Comparison of ENCODE assay signal across 8 mouse cellular contexts in the genomic region with DNA sequence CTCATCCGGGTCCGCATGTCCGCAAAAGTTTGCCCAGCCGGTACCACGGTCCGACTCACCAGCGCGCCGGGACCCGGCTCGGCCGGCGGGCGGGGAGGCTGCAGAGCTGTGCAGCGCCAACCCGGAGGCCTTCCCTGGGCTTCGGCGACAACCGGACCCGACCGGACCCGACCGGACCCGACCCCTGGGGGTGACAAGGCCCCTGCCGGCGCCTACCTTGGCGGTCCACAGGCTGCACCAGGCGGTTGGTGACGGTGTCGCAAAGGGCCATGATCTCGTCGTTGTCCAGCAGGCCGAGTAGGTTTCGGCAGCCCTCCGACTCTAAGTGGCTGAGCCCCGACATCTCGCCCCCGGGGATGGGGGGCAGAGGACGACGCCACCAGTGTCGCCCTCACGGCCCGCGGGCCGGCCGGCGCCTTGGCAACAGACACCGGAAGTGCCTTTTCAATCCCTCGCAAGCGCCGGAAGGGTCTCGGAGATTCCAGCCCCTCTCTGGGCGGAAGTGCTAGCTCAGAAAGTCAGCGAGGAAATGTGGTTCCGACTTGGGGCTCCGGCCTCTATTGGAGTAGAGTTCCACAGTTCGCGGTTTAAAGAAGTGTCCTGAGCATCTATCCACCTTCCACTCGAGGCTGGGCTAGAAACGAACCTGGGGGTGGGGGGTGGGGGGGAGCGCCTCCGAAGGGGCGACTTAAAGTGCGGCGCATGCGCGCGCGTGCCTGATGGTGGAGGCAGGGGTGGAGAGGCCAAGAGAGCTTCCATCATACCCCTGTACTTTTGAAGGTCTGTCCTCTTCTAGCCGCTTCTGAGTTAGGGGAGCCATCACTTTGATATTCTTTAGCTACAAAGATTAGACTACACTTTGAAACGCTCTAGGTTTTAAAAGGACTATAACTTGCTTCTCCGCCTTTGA. TPM values are rescaled to one million over a fixed set of nuclear protein-coding genes. Genes with fewer than 3 reads are reported as not detected.
DNase-seq lines count a peak whose midpoint lies in the region; ATAC-seq and TF ChIP-seq lines count a peak whose summit lies in the region.

A gene (minus strand): TSS at position 641 of the 910 bp plus-strand sequence.

- H3K27ac ChIP-seq in MEL (ENCODE audit: control insufficient read depth, low read depth, low read length): peak within 1 kb of the TSS; percentile 75
- peak within 1 kb of the TSS; percentile 57 for H3K27ac ChIP-seq in cerebellum, adult 2 months (ENCODE audit: insufficient read depth, low read length)
- H3K27ac ChIP-seq in forebrain, postnatal 0 days (ENCODE audit: low read depth, low read length): peak within 1 kb of the TSS; percentile 90
- H3K27ac ChIP-seq in lung, embryonic 16.5 days (ENCODE audit: low read length): peak within 1 kb of the TSS; percentile 88

- DNase-seq in MEL (ENCODE audit: low read depth, low spot score): peak; percentile 96
- peak; percentile 87 to 89 for DNase-seq in cerebellum, adult 2 months
- DNase-seq in forebrain, postnatal 0 days: peak; percentile 94
- DNase-seq in layer of hippocampus, adult 9-10 months (ENCODE audit: low spot score): peak; percentile 54
- DNase-seq in ovary, postnatal 10 days (ENCODE audit: low spot score): peak; percentile 60
- peak; percentile 69 to 74 for DNase-seq in thymus, postnatal 10 days (ENCODE audit: low spot score in 2 of 2)

- WGBS in cerebellum, adult 2 months: 2% methylated on average over 72 of the region's 72 CpGs
- 3% methylated on average over 71 of the region's 72 CpGs for WGBS in forebrain, postnatal 0 days
- WGBS in lung, embryonic 16.5 days: 2% methylated on average over 72 of the region's 72 CpGs

- peak within 1 kb of the TSS; percentile 69 to 87 for H3K4me3 ChIP-seq in MEL (ENCODE audit: control insufficient read depth in 1 of 2, insufficient read depth in 1 of 2, low read depth in 2 of 2, low read length in 2 of 2)
- H3K4me3 ChIP-seq in cerebellum, adult 2 months (replicated peaks; ENCODE audit: insufficient read depth, low read depth, low read length): peak within 1 kb of the TSS; percentile 81
- H3K4me3 ChIP-seq in forebrain, postnatal 0 days (ENCODE audit: low read depth, low read length): peak within 1 kb of the TSS; percentile 73
- H3K4me3 ChIP-seq in lung, embryonic 16.5 days (ENCODE audit: low read length): peak within 1 kb of the TSS; percentile 91

- no peak for TF ChIP-seq EP300 in MEL (IDR thresholded peaks at IDR 0.05; ENCODE audit: low read depth in 1 of 2, low read length in 2 of 2)

- peak within 1 kb of the TSS; percentile 55 for H3K4me2 ChIP-seq in forebrain, postnatal 0 days (ENCODE audit: low read depth)
- H3K4me2 ChIP-seq in lung, embryonic 16.5 days (ENCODE audit: low read depth, low read length): peak within 1 kb of the TSS; percentile 64

- peak; percentile 70 to 82 for TF ChIP-seq POLR2A in MEL (IDR thresholded peaks at IDR 0.05; ENCODE audit: control insufficient read depth in 1 of 2, insufficient read depth in 1 of 2, low read depth in 1 of 2, low read length in 2 of 2, poor library complexity in 1 of 2)
- no peak; the same call in 1 of the 2 replicates for TF ChIP-seq POLR2A in cerebellum, adult 2 months (IDR thresholded peaks at IDR 0.05; ENCODE audit: borderline replicate concordance, insufficient read depth, low read length)

- peaks cover 9 to 27% of the 10 kb centered on the region in 2 experiments for H3K36me3 ChIP-seq in MEL (ENCODE audit: control insufficient read depth in 1 of 2, insufficient read depth in 2 of 2, low read length in 2 of 2)
- peaks cover 4% of the 10 kb centered on the region; the same call in 1 of the 2 replicates for H3K36me3 ChIP-seq in forebrain, postnatal 0 days (ENCODE audit: insufficient read depth)
- peaks cover 4% of the 10 kb centered on the region; the same call in 1 of the 2 replicates for H3K36me3 ChIP-seq in lung, embryonic 16.5 days (ENCODE audit: control insufficient read depth, insufficient read depth, low read length)

- H3K27me3 ChIP-seq in MEL (ENCODE audit: control insufficient read depth in 1 of 2, insufficient read depth in 2 of 2, low read length in 2 of 2): no peaks in the 10 kb centered on the region
- no peaks in the 10 kb centered on the region for H3K27me3 ChIP-seq in cerebellum, adult 2 months (ENCODE audit: control insufficient read depth, insufficient read depth, low read length)
- no peaks in the 10 kb centered on the region for H3K27me3 ChIP-seq in forebrain, postnatal 0 days (ENCODE audit: insufficient read depth, low read length)
- no peaks in the 10 kb centered on the region for H3K27me3 ChIP-seq in lung, embryonic 16.5 days (ENCODE audit: control insufficient read depth, insufficient read depth, low read depth, low read length)

- no peak for TF ChIP-seq RAD21 in MEL (IDR thresholded peaks at IDR 0.05; ENCODE audit: low read depth, low read length)

- peaks cover 13% of the 10 kb centered on the region for H3K79me2 ChIP-seq in MEL (ENCODE audit: control insufficient read depth, insufficient read depth, low read length, poor library complexity)

- H3K4me1 ChIP-seq in MEL (ENCODE audit: control insufficient read depth in 1 of 2, insufficient read depth in 2 of 2, low read length in 2 of 2): peaks cover 6% of the 10 kb centered on the region in 2 experiments
- H3K4me1 ChIP-seq in cerebellum, adult 2 months (ENCODE audit: control insufficient read depth, insufficient read depth, low read length): no peaks in the 10 kb centered on the region
- H3K4me1 ChIP-seq in forebrain, postnatal 0 days (ENCODE audit: insufficient read depth): 0 out of 2 replicates have a peak, but pooled peaks cover 6% of the 10 kb centered on the region
- no peaks in the 10 kb centered on the region; the same call in 1 of the 2 replicates for H3K4me1 ChIP-seq in lung, embryonic 16.5 days (replicated peaks; ENCODE audit: control insufficient read depth, insufficient read depth, low read length)

- TF ChIP-seq CTCF in MEL (IDR thresholded peaks at IDR 0.05 in 2 of 3, conservative IDR thresholded peaks at IDR 0.05 in 1 of 3; ENCODE audit: control insufficient read depth in 1 of 3, insufficient read depth in 1 of 3, low read depth in 2 of 3, low read length in 3 of 3, poor library complexity in 1 of 3, severe bottlenecking in 1 of 3): no peak
- TF ChIP-seq CTCF in cerebellum, adult 2 months (IDR thresholded peaks at IDR 0.05; ENCODE audit: borderline replicate concordance, insufficient read depth, low read depth, low read length): no peak
- peak; percentile 16; the same call in 1 of the 2 replicates for TF ChIP-seq CTCF in forebrain, postnatal 0 days (IDR thresholded peaks at IDR 0.05; ENCODE audit: low read depth)

- ATAC-seq in forebrain, postnatal 0 days: peak; percentile 98
- ATAC-seq in hematopoietic stem cell, adult 5-6 weeks (replicated peaks in 1 of 2; ENCODE audit: insufficient read depth in 1 of 2, low FRiP score in 2 of 2, low TSS enrichment in 1 of 2, low read depth in 1 of 2, poor library complexity in 2 of 2, severe bottlenecking in 2 of 2): peak; percentile 92 to 93
- peak; percentile 96 for ATAC-seq in lung, embryonic 16.5 days (ENCODE audit: low read depth)

- no peaks in the 10 kb centered on the region for H3K9me3 ChIP-seq in MEL (replicated peaks; ENCODE audit: insufficient read depth, low read length)
- no peaks in the 10 kb centered on the region for H3K9me3 ChIP-seq in forebrain, postnatal 0 days (ENCODE audit: low read length)
- no peaks in the 10 kb centered on the region for H3K9me3 ChIP-seq in lung, embryonic 16.5 days (ENCODE audit: control insufficient read depth, low read length)

- H3K9ac ChIP-seq in MEL (ENCODE audit: control insufficient read depth, low read depth, low read length, poor library complexity, severe bottlenecking): peak within 1 kb of the TSS; percentile 74
- H3K9ac ChIP-seq in forebrain, postnatal 0 days: peak within 1 kb of the TSS; percentile 90
- H3K9ac ChIP-seq in lung, embryonic 16.5 days (ENCODE audit: low read length): peak within 1 kb of the TSS; percentile 94

TF ChIP-seq in MEL, 35 proteins besides CTCF, POLR2A, EP300 and RAD21 (continues in another document):
- 0 out of 2 replicates have a peak, but pooled peaks have one; percentile 35 for TF ChIP-seq ETS1 (IDR thresholded peaks at IDR 0.05; ENCODE audit: low read depth, low read length)
- peak; percentile 47 for TF ChIP-seq MAX (IDR thresholded peaks at IDR 0.05; ENCODE audit: low read length)
- peak; percentile 88 for TF ChIP-seq NRF1 (IDR thresholded peaks at IDR 0.05; ENCODE audit: insufficient read depth, low read depth, low read length, poor library complexity, severe bottlenecking)
- TF ChIP-seq MYB (IDR thresholded peaks at IDR 0.05; ENCODE audit: low read depth, low read length): no peak
- TF ChIP-seq SMC3 (IDR thresholded peaks at IDR 0.05; ENCODE audit: low read depth, low read length): no peak
- TF ChIP-seq ZMIZ1 (IDR thresholded peaks at IDR 0.05; ENCODE audit: low read depth, low read length): peak; percentile 27; the same call in 1 of the 2 replicates
- TF ChIP-seq KAT2A (conservative IDR thresholded peaks at IDR 0.05; ENCODE audit: low read depth, low read length): peak; percentile 71
- TF ChIP-seq ZC3H11A (IDR thresholded peaks at IDR 0.05; ENCODE audit: low read depth, low read length): no peak
- peak; percentile 0; the same call in 1 of the 2 replicates for TF ChIP-seq RCOR1 (IDR thresholded peaks at IDR 0.05; ENCODE audit: low read depth, low read length)
- no peak; the same call in 1 of the 2 replicates for TF ChIP-seq POLR2AphosphoS2 (IDR thresholded peaks at IDR 0.05; ENCODE audit: low read length)
- peak; percentile 83 for TF ChIP-seq SIN3A (IDR thresholded peaks at IDR 0.05; ENCODE audit: low read length)
- peak; percentile 68; the same call in 1 of the 2 replicates for TF ChIP-seq MAZ (IDR thresholded peaks at IDR 0.05; ENCODE audit: low read depth, low read length)
- no peak for TF ChIP-seq UBTF (IDR thresholded peaks at IDR 0.05; ENCODE audit: borderline replicate concordance, insufficient read depth, low read depth, low read length)
- TF ChIP-seq MXI1 (IDR thresholded peaks at IDR 0.05; ENCODE audit: low read depth, low read length): peak; percentile 31
- peak; percentile 84 for TF ChIP-seq NELFE (IDR thresholded peaks at IDR 0.05; ENCODE audit: low read depth, low read length)
- peak; percentile 52 for TF ChIP-seq TCF12 (IDR thresholded peaks at IDR 0.05; ENCODE audit: low read depth, low read length)
- TF ChIP-seq ZNF384 (IDR thresholded peaks at IDR 0.05; ENCODE audit: low read depth, low read length): no peak

RNA-seq across cellular contexts. Expression of the gene that starts here (rescaled TPM):
- 20.5 and 23.8 TPM in 2 replicates for total RNA-seq in MEL (2012; rRNA removed)
- 10 to 100 TPM in 1 of 2 experiments, not detected in 1; 19.4 TPM for polyA plus RNA-seq in MEL (2012; ENCODE audit: insufficient read depth in 1 of 2, insufficient read length in 2 of 2, low read depth in 1 of 2, low replicate concordance in 2 of 2, missing spikeins in 1 of 2)
- 17.0 and 18.3 TPM in 2 replicates for polyA plus RNA-seq in cerebellum, adult 2 months (2012; rRNA removed)
- 21.4 and 24.8 TPM in 2 replicates for total RNA-seq in forebrain, postnatal 0 days (2014; rRNA removed)
- polyA plus RNA-seq in forebrain, postnatal 0 days (2015; fragmentation: Nextera tagmentation; extraction: Ambion mirVana): 18.2 and 19.8 TPM in 2 replicates
- total RNA-seq in hematopoietic stem cell, adult 5-6 weeks (2017): 23.8 and 25.6 TPM in 2 replicates
- 21.3 and 21.8 TPM in 2 replicates for polyA plus RNA-seq in lung, embryonic 16.5 days (2015; fragmentation: Nextera tagmentation; extraction: Ambion mirVana)

Comparison
In these comparisons a context has a peak if more than half of its experiments do, and no peak if none do; other contexts are left out.
1. Peak in every context shown above with its lines: DNase-seq, ATAC-seq, H3K4me3 ChIP-seq and H3K27ac ChIP-seq.